Mouse (Mus musculus) intestine, embryonic 15.5 days (tissue): ENCODE results near the gene Lag3. TPM values are rescaled to one million over a fixed set of nuclear protein-coding genes. Genes with fewer than 3 reads are reported as not detected.

ENCODE experiments used
- ATAC-seq: fragments of 200-750 bp; cut with Nextera tagmentation; 2 replicates; pipeline ENCODE4 v1.8.0; 2017; ENCODE audit warnings: moderate TSS enrichment, moderate library complexity
- H3K27ac ChIP-seq: fragments of 300-500 bp; sonication (generic); 2 replicates; pipeline ENCODE4 v1.5.1; 2015; ENCODE audit warnings: mild to moderate bottlenecking, inconsistent platforms
- H3K27me3 ChIP-seq: fragments of 300-500 bp; sonication (generic); replicated peaks from 2 replicates; pipeline ENCODE4 v1.6.1; 2015; ENCODE audit warnings: inconsistent platforms
- H3K36me3 ChIP-seq: fragments of 300-500 bp; sonication (generic); 2 replicates; pipeline ENCODE4 v1.6.1; 2015; ENCODE audit warnings: inconsistent platforms
- H3K4me1 ChIP-seq: fragments of 300-500 bp; sonication (generic); replicated peaks from 2 replicates; pipeline ENCODE4 v1.6.1; 2015; ENCODE audit warnings: inconsistent platforms
- H3K4me2 ChIP-seq: fragments of 300-500 bp; sonication (generic); replicated peaks from 2 replicates; pipeline ENCODE4 v1.6.1; 2015; ENCODE audit warnings: mild to moderate bottlenecking, inconsistent platforms
- H3K4me3 ChIP-seq: fragments of 300-500 bp; sonication (generic); replicated peaks from 2 replicates; pipeline ENCODE4 v1.5.1; 2015; ENCODE audit warnings: inconsistent platforms
- H3K9ac ChIP-seq: fragments of 300-500 bp; sonication (generic); 2 replicates; pipeline ENCODE4 v1.6.1; 2015; ENCODE audit warnings: inconsistent platforms
- H3K9me3 ChIP-seq: fragments of 300-500 bp; sonication (generic); 2 replicates; pipeline ENCODE4 v1.6.1; 2016; ENCODE audit warnings: inconsistent platforms
- WGBS: fragments of 180-500 bp; shearing (Covaris S2); methylation state at CpG from one replicate; pipeline ENCODE4 v1.1.7; 2015; 5-methylcytosine and 5-hydroxymethylcytosine counted together
- polyA plus RNA-seq: library from polyadenylated mRNA; unstranded; fragments of >200 nt; fragmentation: Nextera tagmentation; extraction: Ambion mirVana; gene quantifications from 2 replicates; pipeline ENCODE4 v1.2.1, GENCODE M21; 2015

Lag3 gene
- polyA plus RNA-seq, 1 experiment from 2014 or later = 2.2 TPM

- 88% methylated on average over 8 of the region's 8 CpGs for WGBS
- Histone ChIP-seq H3K36me3 (no peaks in the 10 kb centered on the region), H3K4me2 (no peak overlapping the region), H3K27me3 (no peaks in the 10 kb centered on the region), H3K27ac (no peak overlapping the region), H3K4me1 (no peaks in the 10 kb centered on the region), H3K9ac (no peak overlapping the region), H3K4me3 (no peak overlapping the region), H3K9me3 (no peaks in the 10 kb centered on the region)
- no peak for ATAC-seq
These were observed 25.5 kb downstream of the Lag3 start for GRCm38 (mm10) chr6:124885956-124886381.

- Histone ChIP-seq H3K9me3 (no peaks in the 10 kb centered on the region), H3K4me1 (no peaks in the 10 kb centered on the region), H3K9ac (no peak overlapping the region), H3K36me3 (no peaks in the 10 kb centered on the region), H3K27me3 (no peaks in the 10 kb centered on the region), H3K27ac (no peak overlapping the region), H3K4me2 (no peak overlapping the region), H3K4me3 (no peak overlapping the region)
- WGBS = 71% methylated on average over 10 of the region's 10 CpGs
- no peak for ATAC-seq
These were observed 26.6 kb downstream of the Lag3 start for GRCm38 (mm10) chr6:124884714-124885500.

- H3K27ac ChIP-seq = no peak overlapping the region
- no peak for ATAC-seq
- no peaks in the 10 kb centered on the region for H3K27me3 ChIP-seq
- no peaks in the 10 kb centered on the region for H3K36me3 ChIP-seq
- H3K4me3 ChIP-seq = no peak overlapping the region
- 81% methylated on average over 10 of the region's 10 CpGs for WGBS
- no peak overlapping the region for H3K9ac ChIP-seq
- no peaks in the 10 kb centered on the region for H3K9me3 ChIP-seq
- no peaks in the 10 kb centered on the region for H3K4me1 ChIP-seq
- no peak overlapping the region for H3K4me2 ChIP-seq
These were observed 28.2 kb downstream of the Lag3 start for GRCm38 (mm10) chr6:124883351-124883750.

GRCm38 (mm10) chr6:124881821-124882220 is 29.7 kb downstream of the Lag3 start:
- no peak for ATAC-seq
- Histone ChIP-seq H3K4me1 (no peaks in the 10 kb centered on the region), H3K4me2 (no peak overlapping the region), H3K9ac (no peak overlapping the region), H3K27me3 (no peaks in the 10 kb centered on the region), H3K36me3 (no peaks in the 10 kb centered on the region), H3K9me3 (no peaks in the 10 kb centered on the region), H3K4me3 (no peak overlapping the region), H3K27ac (no peak overlapping the region)
- 90% methylated on average over 9 of the region's 9 CpGs for WGBS

- 51% methylated on average over 6 of the region's 6 CpGs for WGBS
- H3K27me3 ChIP-seq = no peaks in the 10 kb centered on the region
These were observed 32.1 kb downstream of the Lag3 start for GRCm38 (mm10) chr6:124879390-124879789.

GRCm38 (mm10) chr6:124874348-124874747 is 37.2 kb downstream of the Lag3 start:
- Histone ChIP-seq H3K9me3 (no peaks in the 10 kb centered on the region), H3K4me1 (no peaks in the 10 kb centered on the region), H3K36me3 (no peaks in the 10 kb centered on the region), H3K27ac (no peak overlapping the region), H3K9ac (no peak overlapping the region), H3K27me3 (no peaks in the 10 kb centered on the region), H3K4me3 (no peak overlapping the region), H3K4me2 (no peak overlapping the region)
- ATAC-seq = no peak
- WGBS = 48% methylated on average over 2 of the region's 3 CpGs

More at GRCm38 (mm10) chr6:124879390-124879789, 32.1 kb downstream of the Lag3 start:
- Histone ChIP-seq H3K4me1 (no peaks in the 10 kb centered on the region), H3K4me2 (no peak overlapping the region), H3K27ac (no peak overlapping the region), H3K36me3 (no peaks in the 10 kb centered on the region), H3K4me3 (no peak overlapping the region), H3K9ac (no peak overlapping the region), H3K9me3 (no peaks in the 10 kb centered on the region)
- ATAC-seq = no peak

GRCm38 (mm10) chr6:124866560-124866959 is 44.9 kb downstream of the Lag3 start:
- Histone ChIP-seq H3K4me2 (no peak overlapping the region), H3K9me3 (no peaks in the 10 kb centered on the region), H3K4me3 (no peak overlapping the region), H3K36me3 (no peaks in the 10 kb centered on the region), H3K27me3 (peaks cover 9% of the 10 kb centered on the region; the same call in 1 of the 2 replicates), H3K4me1 (peaks cover 18% of the 10 kb centered on the region), H3K27ac (no peak overlapping the region), H3K9ac (no peak overlapping the region)
- no peak for ATAC-seq
- WGBS = 68% methylated on average over 6 of the region's 7 CpGs

GRCm38 (mm10) chr6:124865766-124866362 is 45.6 kb downstream of the Lag3 start:
- Histone ChIP-seq H3K27me3 (peaks cover 12% of the 10 kb centered on the region), H3K9ac (no peak overlapping the region), H3K4me1 (peaks cover 18% of the 10 kb centered on the region), H3K36me3 (no peaks in the 10 kb centered on the region), H3K4me2 (no peak overlapping the region), H3K27ac (no peak overlapping the region), H3K4me3 (no peak overlapping the region), H3K9me3 (no peaks in the 10 kb centered on the region)
- 42% methylated on average over 18 of the region's 18 CpGs for WGBS
- ATAC-seq = no peak

GRCm38 (mm10) chr6:124863658-124864298 is 47.7 kb downstream of the Lag3 start, which contains the start of gene Gpr162:
Gpr162 (minus strand) TSS chr6:124863983.
- H3K4me1 ChIP-seq = peaks cover 28% of the 10 kb centered on the region
- peaks cover 20% of the 10 kb centered on the region for H3K27me3 ChIP-seq
- H3K4me2 ChIP-seq = peak within 1 kb of the TSS; percentile 80
- H3K4me3 ChIP-seq = peak within 1 kb of the TSS; percentile 48
- WGBS = under 1% methylated on average over 37 of the region's 43 CpGs
- H3K9ac ChIP-seq = peak within 1 kb of the TSS; percentile 47
- no peak within 1 kb of the TSS for H3K27ac ChIP-seq
- ATAC-seq = peak; percentile 81
- H3K36me3 ChIP-seq = no peaks in the 10 kb centered on the region
- H3K9me3 ChIP-seq = no peaks in the 10 kb centered on the region

- peak; percentile 51 for ATAC-seq
These were observed 48.3 kb downstream of the Lag3 start for GRCm38 (mm10) chr6:124863125-124863657.

GRCm38 (mm10) chr6:124862406-124863124 is 48.9 kb downstream of the Lag3 start:
- Histone ChIP-seq H3K27ac (no peak overlapping the region), H3K9ac (no peak overlapping the region), H3K4me3 (peak overlapping the region; percentile 48), H3K4me1 (peaks cover 34% of the 10 kb centered on the region), H3K27me3 (peaks cover 21% of the 10 kb centered on the region), H3K9me3 (no peaks in the 10 kb centered on the region), H3K36me3 (no peaks in the 10 kb centered on the region), H3K4me2 (peak overlapping the region; percentile 80)
- 15% methylated on average over 8 of the region's 8 CpGs for WGBS
- peak; percentile 2; the same call in 1 of the 2 replicates for ATAC-seq

More at GRCm38 (mm10) chr6:124863125-124863657, 48.3 kb downstream of the Lag3 start:
- 1% methylated on average over 16 of the region's 16 CpGs for WGBS
- peaks cover 21% of the 10 kb centered on the region for H3K27me3 ChIP-seq
- H3K4me2 ChIP-seq = peak overlapping the region; percentile 80
- H3K27ac ChIP-seq = no peak overlapping the region
- peak overlapping the region; percentile 48 for H3K4me3 ChIP-seq
- H3K9me3 ChIP-seq = no peaks in the 10 kb centered on the region
- peak overlapping the region; percentile 47 for H3K9ac ChIP-seq
- H3K36me3 ChIP-seq = no peaks in the 10 kb centered on the region
- H3K4me1 ChIP-seq = peaks cover 32% of the 10 kb centered on the region
